Mouse (Mus musculus) stomach, postnatal 0 days (tissue): ENCODE measurements around the gene Osmr.
A peak's percentile ranks its signal among the peaks of the same experiment; 100 is the strongest.

Experiments used
- CTCF ChIP-seq: IDR thresholded peaks from 2 replicates; pipeline ENCODE4 v1.5.1; 2016; ENCODE audit warnings: antibody characterized with exemption, low read depth, mild to moderate bottlenecking, moderate library complexity
- EP300 ChIP-seq: optimal IDR thresholded peaks from 2 replicates; pipeline ENCODE3; 2016; ENCODE audit warnings: antibody characterized with exemption

- TF ChIP-seq CTCF (peak; percentile 79), EP300 (no peak)
Observed at GRCm38 (mm10) chr15:6840199-6840598, 34.6 kb downstream of the Osmr start.
